Mouse (Mus musculus): ENCODE results near the gene Slc30a6. TPM values are rescaled to one million over a fixed set of nuclear protein-coding genes. Genes with fewer than 3 reads are reported as not detected.
A peak's percentile ranks its signal among the peaks of the same experiment; 100 is the strongest.

Slc30a6 gene
- total RNA-seq (2021), result 1 to 10 TPM; 6.6 to 7.1 TPM
- long read RNA-seq, experiment 1, partial matches to known transcripts, result 0 of 4 reads
- long read RNA-seq, experiment 1, other reads (novel, unspliced or antisense), result 0 of 4 reads
- long read RNA-seq, experiment 2, partial matches to known transcripts, result 2 of 5 reads
- long read RNA-seq, experiment 2, other reads (novel, unspliced or antisense), result 1 of 5 reads

- DNase-seq, result peak; percentile 97
- intact Hi-C loops (cut with DNase I; ENCODE audit: low total_unique reads), result loop anchor here (10.0 kb wide), 1 partner anchor 61 kb away; the partner anchor contains the start of gene Spast
Measured at GRCm38 (mm10) chr17:74395383-74396065, at the start of gene Slc30a6. TSS of gene Slc30a6 (plus strand) at chr17:74395608.

GRCm38 (mm10) chr17:74363592-74363991, 31.8 kb upstream of the Slc30a6 start:
- intact Hi-C loops (cut with DNase I; ENCODE audit: low total_unique reads), result no loop called here
- DNase-seq, result no peak

- intact Hi-C loops (cut with DNase I; ENCODE audit: low total_unique reads), result no loop called here
Measured at GRCm38 (mm10) chr17:74376916-74377315, 18.5 kb upstream of the Slc30a6 start.

GRCm38 (mm10) chr17:74386657-74387056, 8.8 kb upstream of the Slc30a6 start:
- DNase-seq, result no peak
- intact Hi-C loops (cut with DNase I; ENCODE audit: low total_unique reads), result no loop called here

More at GRCm38 (mm10) chr17:74376916-74377315, 18.5 kb upstream of the Slc30a6 start:
- no peak for DNase-seq

GRCm38 (mm10) chr17:74389847-74390246, 5.6 kb upstream of the Slc30a6 start:
- intact Hi-C loops (cut with DNase I; ENCODE audit: low total_unique reads), result loop anchor here (10.0 kb wide), 1 partner anchor 55 kb away; the partner anchor contains the start of gene Spast
- no peak for DNase-seq

GRCm38 (mm10) chr17:74394381-74394780, 1.0 kb upstream of the Slc30a6 start:
- DNase-seq, result no peak
- intact Hi-C loops (cut with DNase I; ENCODE audit: low total_unique reads), result loop anchor here (10.0 kb wide), 1 partner anchor 60 kb away; the partner anchor contains the start of gene Spast

GRCm38 (mm10) chr17:74394855-74395254, 553 bp upstream of the Slc30a6 start:
- intact Hi-C loops (cut with DNase I; ENCODE audit: low total_unique reads), result loop anchor here (10.0 kb wide), 1 partner anchor 60 kb away; the partner anchor contains the start of gene Spast

GRCm38 (mm10) chr17:74396766-74397165, 1.4 kb downstream of the Slc30a6 start:
- no peak for DNase-seq
- intact Hi-C loops (cut with DNase I; ENCODE audit: low total_unique reads), result loop anchor here (10.0 kb wide), 1 partner anchor 62 kb away; the partner anchor contains the start of gene Spast

More at GRCm38 (mm10) chr17:74394855-74395254, 553 bp upstream of the Slc30a6 start:
- DNase-seq, result no peak

- intact Hi-C loops (cut with DNase I; ENCODE audit: low total_unique reads), result loop anchor here (10.0 kb wide), 1 partner anchor 62 kb away; the partner anchor contains the start of gene Spast
- no peak for DNase-seq
Measured at GRCm38 (mm10) chr17:74397173-74397572, 1.8 kb downstream of the Slc30a6 start.

GRCm38 (mm10) chr17:74402486-74403222, 7.2 kb downstream of the Slc30a6 start:
- intact Hi-C loops (cut with DNase I; ENCODE audit: low total_unique reads), result no loop called here
- no peak for DNase-seq

GRCm38 (mm10) chr17:74406487-74406886, 11.1 kb downstream of the Slc30a6 start:
- no peak for DNase-seq
- intact Hi-C loops (cut with DNase I; ENCODE audit: low total_unique reads), result no loop called here

- no peak for DNase-seq
- intact Hi-C loops (cut with DNase I; ENCODE audit: low total_unique reads), result no loop called here
Measured at GRCm38 (mm10) chr17:74409722-74410121, 14.3 kb downstream of the Slc30a6 start.

GRCm38 (mm10) chr17:74413324-74413723, 17.9 kb downstream of the Slc30a6 start:
- intact Hi-C loops (cut with DNase I; ENCODE audit: low total_unique reads), result no loop called here

GRCm38 (mm10) chr17:74414671-74415070, 19.3 kb downstream of the Slc30a6 start:
- intact Hi-C loops (cut with DNase I; ENCODE audit: low total_unique reads), result no loop called here
- no peak for DNase-seq

More at GRCm38 (mm10) chr17:74413324-74413723, 17.9 kb downstream of the Slc30a6 start:
- no peak for DNase-seq

GRCm38 (mm10) chr17:74416841-74417360, 21.5 kb downstream of the Slc30a6 start:
- DNase-seq, result no peak
- intact Hi-C loops (cut with DNase I; ENCODE audit: low total_unique reads), result no loop called here

- intact Hi-C loops (cut with DNase I; ENCODE audit: low total_unique reads), result no loop called here
- DNase-seq, result no peak
Measured at GRCm38 (mm10) chr17:74418171-74418570, 22.8 kb downstream of the Slc30a6 start.

GRCm38 (mm10) chr17:74420656-74421055, 25.2 kb downstream of the Slc30a6 start:
- DNase-seq, result no peak
- intact Hi-C loops (cut with DNase I; ENCODE audit: low total_unique reads), result no loop called here

- intact Hi-C loops (cut with DNase I; ENCODE audit: low total_unique reads), result no loop called here
- DNase-seq, result no peak
Measured at GRCm38 (mm10) chr17:74424401-74425005, 29.1 kb downstream of the Slc30a6 start.

GRCm38 (mm10) chr17:74430074-74430473, 34.7 kb downstream of the Slc30a6 start:
- intact Hi-C loops (cut with DNase I; ENCODE audit: low total_unique reads), result no loop called here
- DNase-seq, result no peak
